Mouse (Mus musculus): ENCODE results near the gene Myl7.
"Not testable (repeated sequence)": the region's sequence is repeated elsewhere in the genome, so short reads cannot be mapped to it uniquely, and the experiment has no call there.

Myl7 gene

GRCm38 (mm10) chr11:5904357-5904756 lies 5.8 kb upstream of the Myl7 start:
- DNase-seq (ENCODE audit: low read depth, low spot score): no peak

DNA sequence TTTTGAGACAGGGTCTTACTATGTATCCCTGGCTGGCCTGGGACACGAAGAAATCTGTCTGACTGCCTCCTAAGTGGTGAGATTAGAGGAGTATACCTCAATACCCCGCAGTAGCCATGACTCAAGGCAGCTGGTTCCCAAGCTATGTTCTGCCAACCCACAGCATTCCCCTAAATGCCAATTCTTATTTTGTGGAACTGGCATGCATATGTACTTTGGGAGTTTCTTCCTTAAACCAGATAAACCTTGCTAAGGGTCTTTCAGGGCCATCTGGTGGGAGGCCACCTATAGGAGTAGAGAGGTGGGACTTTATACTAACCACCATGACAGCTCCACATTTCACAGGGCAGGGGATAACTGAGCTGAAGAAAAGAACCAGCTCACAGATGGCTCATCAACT lies 5.3 kb upstream of the Myl7 start:
- no peak for DNase-seq (ENCODE audit: low read depth, low spot score)

DNA sequence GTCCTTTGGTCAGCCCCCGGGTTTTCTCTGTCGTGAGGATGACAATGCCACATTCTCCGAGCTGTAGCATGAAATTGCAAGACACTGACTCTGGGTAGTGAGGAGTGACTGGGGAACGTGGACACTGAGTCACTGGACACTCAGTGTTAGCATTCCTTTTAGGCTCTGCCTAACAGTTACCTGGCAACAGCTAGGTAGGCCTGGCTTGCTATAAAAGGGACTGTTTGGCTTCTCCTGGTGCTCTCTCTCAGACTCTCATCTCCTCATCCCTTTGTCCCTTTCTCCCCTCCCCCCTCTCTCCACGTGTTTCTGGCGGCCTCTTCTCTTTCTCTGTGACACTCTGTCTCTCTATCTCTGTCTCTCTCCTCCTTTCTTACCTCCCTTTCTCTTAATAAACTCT lies 3.8 kb upstream of the Myl7 start:
- DNase-seq (ENCODE audit: low read depth, low spot score): no peak

DNA sequence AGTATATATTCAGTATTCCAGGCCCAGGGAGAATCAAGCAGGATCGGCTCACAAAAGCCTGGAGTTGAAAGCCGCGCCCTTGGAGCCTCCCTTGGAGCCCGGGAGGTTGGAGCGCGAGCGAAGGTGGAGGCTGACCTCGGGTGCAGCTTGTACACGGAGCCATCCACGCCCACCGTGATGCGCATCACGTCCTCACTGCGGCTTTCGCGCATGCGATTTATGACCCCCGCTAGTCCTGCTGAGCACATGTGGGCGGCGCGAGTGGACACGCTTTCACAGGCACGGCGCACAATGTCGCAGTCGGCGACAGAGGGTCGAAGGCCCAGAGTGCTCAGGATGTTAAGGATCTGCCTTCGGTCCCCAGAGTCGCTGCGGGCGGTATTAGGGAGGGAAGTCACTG lies 3.4 kb upstream of the Myl7 start:
- no peak for DNase-seq (ENCODE audit: low read depth, low spot score)

GRCm38 (mm10) chr11:5901320-5901719 lies 2.7 kb upstream of the Myl7 start:
- DNase-seq (ENCODE audit: low read depth, low spot score): no peak

- DNase-seq (ENCODE audit: low read depth, low spot score): no peak
Observed at GRCm38 (mm10) chr11:5899286-5899685, 704 bp upstream of the Myl7 start.

- no peak for DNase-seq (ENCODE audit: low read depth, low spot score)
Observed at GRCm38 (mm10) chr11:5897839-5898238, 743 bp downstream of the Myl7 start.

DNA sequence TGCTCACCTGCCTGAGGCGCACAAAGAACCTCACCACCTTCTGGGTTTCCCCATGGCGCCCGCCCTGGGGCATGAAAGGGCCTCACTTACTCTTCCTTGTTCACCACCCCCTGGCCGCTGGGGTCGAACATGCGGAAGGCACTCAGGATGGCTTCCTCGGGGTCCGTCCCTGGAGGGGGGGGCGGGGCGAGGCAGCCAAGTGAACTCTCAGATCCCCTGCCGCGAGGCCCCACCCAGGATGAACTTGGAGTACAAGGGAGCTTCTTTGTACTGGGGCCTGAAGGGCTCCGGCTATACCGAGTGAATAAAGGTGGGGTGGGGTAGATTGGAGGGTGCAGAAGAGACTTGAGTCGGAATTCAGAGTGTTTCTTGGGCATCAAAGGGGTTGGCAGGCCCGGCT lies 1.4 kb downstream of the Myl7 start:
- no peak for DNase-seq (ENCODE audit: low read depth, low spot score)

DNA sequence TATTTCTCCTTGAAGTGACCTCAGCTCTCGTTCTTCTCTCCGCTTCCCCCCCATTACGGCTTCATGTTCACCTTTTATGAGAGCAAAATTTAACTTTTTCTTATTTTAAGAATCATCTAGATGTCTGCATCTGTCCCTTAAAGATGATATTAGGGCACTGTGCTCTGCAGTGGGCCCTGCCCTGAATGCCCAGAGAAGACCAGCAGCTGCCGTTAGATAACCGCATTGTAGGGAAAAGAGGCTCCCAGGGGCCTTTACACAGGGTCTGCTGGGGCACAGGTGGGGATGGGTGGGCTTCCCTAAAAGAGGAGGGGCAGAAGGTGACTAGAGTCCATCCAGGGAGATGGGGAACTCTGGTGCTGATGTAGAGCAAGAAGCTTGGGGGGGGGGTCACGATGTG lies 4.8 kb downstream of the Myl7 start:
- DNase-seq (ENCODE audit: low read depth, low spot score): no peak

DNA sequence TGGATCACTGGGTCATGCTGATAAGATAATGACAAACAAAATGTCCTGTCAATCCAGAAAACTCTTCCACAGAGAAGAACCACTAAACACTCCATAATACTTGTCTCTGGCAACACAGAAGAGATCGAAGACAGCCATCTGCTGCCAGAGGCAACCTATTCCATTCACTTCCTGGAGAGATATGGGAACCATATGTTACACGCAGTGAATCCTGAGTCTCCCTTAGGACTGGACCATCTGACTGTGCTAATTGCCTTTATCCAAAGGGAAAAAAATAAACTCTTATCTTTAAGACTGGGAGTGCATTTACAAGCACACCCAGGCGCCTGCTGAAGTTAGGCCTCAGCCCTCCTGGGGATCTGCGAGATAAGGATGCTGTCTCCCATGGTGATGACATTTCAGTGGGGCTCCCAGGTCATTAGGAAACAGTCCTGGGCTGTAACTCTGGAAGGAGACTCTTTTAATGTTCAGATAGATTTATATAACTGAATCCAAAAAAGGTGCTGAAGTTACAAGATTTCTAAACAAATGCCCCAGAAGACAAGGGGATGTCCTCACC lies 5.7 kb downstream of the Myl7 start:
- no peak for DNase-seq (ENCODE audit: low read depth, low spot score)

- DNase-seq (ENCODE audit: low read depth, low spot score): peak; percentile 57
Observed at GRCm38 (mm10) chr11:5892151-5892591, 6.4 kb downstream of the Myl7 start.

DNA sequence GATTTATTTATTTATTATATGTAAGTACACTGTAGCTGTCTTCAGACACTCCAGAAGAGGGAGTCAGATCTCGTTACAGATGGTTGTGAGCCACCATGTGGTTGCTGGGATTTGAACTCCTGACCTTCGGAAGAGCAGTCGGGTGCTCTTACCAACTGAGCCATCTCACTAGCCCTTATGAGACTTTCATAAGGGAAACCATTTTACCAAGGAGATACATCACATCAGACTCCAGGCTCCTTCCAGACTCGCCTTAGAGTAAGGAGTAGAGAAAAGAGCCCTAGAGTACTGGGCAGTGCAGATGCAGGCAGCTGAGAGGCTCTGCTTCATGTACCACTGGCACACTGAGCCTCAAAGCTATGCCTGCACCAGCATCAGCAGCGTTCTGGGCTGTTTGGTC lies 10.0 kb downstream of the Myl7 start:
- not testable (repeated sequence) for DNase-seq (ENCODE audit: low read depth, low spot score)

- no peak for DNase-seq (ENCODE audit: low read depth, low spot score)
Observed at GRCm38 (mm10) chr11:5887250-5887649, 11.3 kb downstream of the Myl7 start.

GRCm38 (mm10) chr11:5886187-5886586 lies 12.4 kb downstream of the Myl7 start:
- peak; percentile 92 for DNase-seq (ENCODE audit: low read depth, low spot score)

GRCm38 (mm10) chr11:5882518-5882917 lies 16.1 kb downstream of the Myl7 start:
- no peak for DNase-seq (ENCODE audit: low read depth, low spot score)

- DNase-seq (ENCODE audit: low read depth, low spot score): peak; percentile 64
Observed at GRCm38 (mm10) chr11:5879905-5880304, 18.7 kb downstream of the Myl7 start.

GRCm38 (mm10) chr11:5878661-5879060 lies 19.9 kb downstream of the Myl7 start:
- no peak for DNase-seq (ENCODE audit: low read depth, low spot score)

GRCm38 (mm10) chr11:5877921-5878526 lies 20.6 kb downstream of the Myl7 start, which contains the start of gene Pold2:
TSS of gene Pold2 (minus strand) at chr11:5878292.
- peak; percentile 98 for DNase-seq (ENCODE audit: low read depth, low spot score)

DNA sequence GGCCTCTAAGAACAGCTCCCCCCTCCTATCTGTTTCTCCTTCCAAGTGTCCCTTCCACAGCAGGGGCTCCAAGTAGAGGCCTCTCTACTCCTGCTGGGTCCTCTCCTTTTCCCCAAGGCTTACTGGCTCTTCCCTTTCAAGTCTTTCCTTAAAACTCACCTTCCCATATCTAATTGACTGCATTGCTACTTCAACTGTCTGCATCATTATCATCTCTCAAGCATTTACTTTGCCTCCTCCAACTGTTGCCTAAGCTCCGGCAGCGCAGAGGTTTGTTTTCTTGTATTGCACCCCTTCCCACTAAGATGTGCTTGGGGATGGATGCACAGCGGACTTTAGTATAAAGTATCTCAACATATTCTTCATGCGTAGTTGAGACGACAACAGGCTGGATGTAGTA lies 21.2 kb downstream of the Myl7 start:
- DNase-seq (ENCODE audit: low read depth, low spot score): peak; percentile 31

DNA sequence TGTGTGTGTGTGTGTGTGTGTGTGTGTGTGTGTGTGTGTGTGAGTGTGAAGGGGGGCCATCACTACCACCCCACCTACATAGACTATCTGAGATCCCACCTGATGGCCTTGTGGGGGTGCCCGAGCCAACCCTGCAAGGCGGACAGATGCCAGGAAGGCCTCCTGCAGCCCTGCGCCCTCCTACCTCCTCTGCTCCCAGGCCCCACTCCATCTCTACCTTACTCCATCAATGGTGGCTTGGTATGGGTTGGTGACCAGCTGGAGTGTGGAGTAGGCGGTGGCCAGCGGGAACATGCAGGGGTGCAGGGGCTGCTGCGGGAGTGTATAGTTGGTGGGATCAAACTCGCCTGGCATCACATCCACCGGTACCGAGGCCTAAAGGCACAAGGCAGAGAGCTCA lies 25.4 kb downstream of the Myl7 start:
- DNase-seq (ENCODE audit: low read depth, low spot score): no peak

DNA sequence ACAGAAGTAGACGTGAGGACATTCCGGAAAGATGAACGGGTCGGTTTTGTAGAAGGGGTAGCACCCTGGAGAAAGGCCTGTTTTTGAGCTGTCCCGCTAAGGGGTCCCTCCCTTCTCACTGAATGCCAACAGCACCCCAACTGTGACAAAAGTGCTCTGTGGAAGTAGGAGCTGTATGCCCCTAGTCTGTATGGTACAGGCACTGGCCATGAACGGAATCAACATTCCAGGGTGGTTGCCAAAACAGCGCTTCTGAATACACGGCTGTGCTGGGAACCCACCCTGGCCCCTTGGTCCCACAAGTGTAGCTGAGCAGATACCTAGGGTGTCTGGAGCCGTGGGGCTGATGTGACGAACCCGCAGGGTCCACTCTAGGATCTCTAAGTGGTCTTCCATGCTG lies 25.9 kb downstream of the Myl7 start:
- DNase-seq (ENCODE audit: low read depth, low spot score): no peak

GRCm38 (mm10) chr11:5870069-5870468 lies 28.5 kb downstream of the Myl7 start:
- DNase-seq (ENCODE audit: low read depth, low spot score): no peak

GRCm38 (mm10) chr11:5869331-5869730 lies 29.3 kb downstream of the Myl7 start:
- no peak for DNase-seq (ENCODE audit: low read depth, low spot score)

DNA sequence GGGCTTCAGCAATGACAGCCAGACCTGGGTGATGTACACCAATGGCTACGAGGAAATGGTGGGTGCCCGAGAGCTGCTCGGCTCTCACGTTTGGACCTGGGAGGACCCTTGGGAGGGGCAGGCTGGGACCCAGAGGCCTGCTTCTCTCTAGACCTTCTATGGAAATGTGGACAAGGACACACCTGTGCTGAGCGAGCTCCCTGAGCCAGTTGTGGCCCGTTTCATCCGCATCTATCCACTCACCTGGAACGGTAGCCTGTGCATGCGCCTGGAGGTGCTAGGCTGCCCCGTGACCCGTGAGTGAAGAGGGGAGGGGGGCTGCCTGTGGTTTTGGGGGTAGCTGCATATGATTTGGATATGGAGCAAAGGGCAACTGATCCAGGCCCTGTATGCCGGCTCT lies 30.3 kb downstream of the Myl7 start:
- no peak for DNase-seq (ENCODE audit: low read depth, low spot score)
